Mouse (Mus musculus) kidney, postnatal 10 days (tissue): ENCODE results near the gene Hdac9.

Experiments used
- DNase-seq: peaks from one replicate; pipeline ENCODE4 v3.0.0; 2021; ENCODE audit warnings: mixed read lengths

Gene Hdac9

DNA sequence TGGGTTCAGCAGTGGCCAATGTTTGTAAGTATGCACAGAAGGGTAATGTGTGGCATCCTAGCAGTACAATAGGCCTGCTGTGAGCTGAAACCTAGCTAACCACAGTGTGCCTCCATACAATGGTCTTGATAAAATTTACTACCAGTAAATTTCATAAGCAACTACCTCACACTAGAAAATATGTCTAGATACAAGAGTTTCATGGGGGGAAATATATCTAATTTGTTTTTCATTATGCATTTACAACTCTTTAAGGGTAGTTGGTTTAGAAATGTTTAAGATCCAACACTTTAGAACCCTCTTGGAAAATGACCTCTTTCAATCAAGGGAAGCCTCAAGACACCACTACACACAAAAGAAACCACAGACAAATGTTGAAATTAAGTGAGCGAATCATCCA is 589.8 kb downstream of the Hdac9 start:
- DNase-seq, result no peak

DNA sequence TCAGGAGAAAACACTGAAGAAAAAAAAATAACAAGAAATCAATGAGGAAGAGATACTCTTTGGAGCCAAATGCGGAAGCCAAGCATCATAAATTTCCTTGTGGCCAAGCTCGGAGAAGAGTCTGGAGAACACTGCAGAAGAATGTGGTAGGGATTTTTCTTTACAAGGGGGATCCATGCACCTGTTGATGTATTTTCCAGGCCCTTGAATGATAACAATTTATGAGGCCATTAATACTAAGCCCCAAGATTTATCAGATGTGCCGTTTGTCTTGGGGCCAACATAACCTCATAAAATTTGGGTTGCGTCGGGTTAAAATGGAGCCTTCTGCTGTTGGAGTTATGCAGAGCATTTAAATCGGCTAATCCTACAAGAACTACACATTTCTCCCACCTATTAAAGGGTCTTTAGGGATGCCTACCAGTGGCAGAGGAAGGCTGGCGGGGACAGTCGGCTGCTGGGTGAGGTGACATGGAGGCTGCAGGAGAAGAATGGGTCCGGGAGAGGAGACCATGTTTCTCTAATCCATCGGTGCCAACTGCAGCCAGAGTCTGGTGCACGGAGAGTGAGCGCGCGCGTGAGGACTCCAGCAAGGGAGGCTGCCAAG is 604.7 kb downstream of the Hdac9 start:
- no peak for DNase-seq

DNA sequence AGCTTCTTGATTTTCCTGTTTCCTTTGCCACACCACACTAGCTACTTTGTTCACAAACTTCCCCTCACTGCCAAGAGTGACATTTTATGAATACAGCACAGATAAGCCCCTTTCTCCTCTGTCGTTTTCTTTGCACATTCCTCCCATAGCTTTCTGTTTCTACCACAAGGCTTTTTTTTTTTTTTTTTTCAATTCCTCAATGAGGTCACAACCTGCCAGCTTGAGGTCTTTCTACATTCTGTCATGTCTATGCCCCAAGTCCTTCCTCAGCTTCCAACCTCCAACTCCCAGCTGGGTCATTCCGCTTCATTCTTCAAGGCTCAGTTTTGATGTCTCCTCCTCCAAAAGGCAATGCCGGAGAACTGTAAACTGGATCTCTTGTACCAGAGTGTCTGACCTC is 611.4 kb downstream of the Hdac9 start:
- no peak for DNase-seq

DNA sequence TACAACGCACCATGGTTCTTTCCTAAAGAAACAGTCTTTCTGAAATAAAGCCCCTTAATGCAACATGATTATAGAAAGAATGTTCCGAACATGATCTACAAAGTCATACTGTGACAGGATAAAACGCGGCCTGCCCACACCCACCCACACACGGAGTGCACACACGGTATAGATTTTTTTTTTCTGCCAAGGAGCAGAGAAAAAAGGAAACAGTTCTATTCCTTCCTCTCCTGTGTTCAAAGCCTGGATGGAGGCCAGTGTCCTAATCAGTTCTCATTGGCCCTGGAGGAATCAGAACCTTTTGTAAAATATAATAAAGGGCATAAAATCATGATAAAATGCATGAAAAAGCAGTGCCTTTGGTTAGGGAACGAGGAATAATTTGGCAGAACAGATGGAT is 624.5 kb downstream of the Hdac9 start:
- DNase-seq, result no peak

DNA sequence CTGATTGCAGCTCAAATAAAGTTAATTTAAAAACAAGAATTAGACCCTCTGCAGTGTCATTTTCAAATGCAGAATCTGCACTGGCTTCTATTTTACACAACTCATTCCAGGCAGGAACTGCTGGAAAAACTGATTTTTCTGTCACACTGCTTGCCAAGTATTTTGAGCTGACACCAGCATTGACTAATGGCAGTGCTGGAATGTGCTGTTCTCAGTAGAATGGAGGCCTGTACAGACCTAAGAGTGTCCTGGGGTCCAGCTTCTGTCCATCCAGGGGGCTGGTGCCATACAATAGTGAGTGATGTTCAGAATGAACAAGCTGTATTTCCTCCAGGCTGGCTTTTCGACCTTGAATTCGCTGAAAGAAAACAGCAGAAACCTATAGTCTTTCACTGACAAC is 629.7 kb downstream of the Hdac9 start:
- DNase-seq, result no peak

DNA sequence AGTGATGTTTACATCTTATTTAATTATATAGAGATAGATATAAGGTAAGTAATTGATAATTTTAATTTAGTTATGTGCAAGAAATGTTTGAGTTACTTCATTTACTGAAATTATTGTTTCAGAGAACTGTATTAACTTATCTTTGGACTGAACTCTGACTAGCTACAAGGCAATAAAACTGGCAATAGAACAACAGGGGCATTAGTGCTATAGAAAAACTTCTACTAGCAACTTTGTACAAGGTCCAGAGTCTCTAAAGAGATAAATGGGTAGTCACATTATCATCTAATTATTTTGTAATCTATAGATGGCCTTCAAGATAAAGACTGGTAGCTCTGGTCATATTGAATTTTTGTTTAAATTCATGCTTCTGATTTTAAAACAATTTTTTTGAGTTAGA is 632.0 kb downstream of the Hdac9 start:
- no peak for DNase-seq

DNA sequence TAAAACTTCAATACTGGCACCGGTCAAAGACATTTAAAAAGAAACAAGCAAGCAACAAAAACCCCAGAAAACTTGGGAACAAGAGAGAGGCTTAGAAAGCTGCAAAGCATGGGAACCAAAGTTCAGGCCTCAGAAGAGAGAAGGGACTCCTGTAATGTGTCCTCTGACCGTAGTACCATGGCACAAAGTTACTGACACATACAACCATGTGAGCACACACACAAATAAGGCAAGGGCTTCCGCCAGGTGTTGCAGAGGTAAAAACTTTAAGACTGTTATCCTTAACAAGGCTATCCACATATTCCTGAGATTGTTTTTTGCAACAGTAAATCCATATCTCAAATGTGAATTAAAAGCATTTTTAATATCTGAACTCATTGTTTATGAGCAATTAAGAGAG is 632.5 kb downstream of the Hdac9 start:
- DNase-seq, result no peak

DNA sequence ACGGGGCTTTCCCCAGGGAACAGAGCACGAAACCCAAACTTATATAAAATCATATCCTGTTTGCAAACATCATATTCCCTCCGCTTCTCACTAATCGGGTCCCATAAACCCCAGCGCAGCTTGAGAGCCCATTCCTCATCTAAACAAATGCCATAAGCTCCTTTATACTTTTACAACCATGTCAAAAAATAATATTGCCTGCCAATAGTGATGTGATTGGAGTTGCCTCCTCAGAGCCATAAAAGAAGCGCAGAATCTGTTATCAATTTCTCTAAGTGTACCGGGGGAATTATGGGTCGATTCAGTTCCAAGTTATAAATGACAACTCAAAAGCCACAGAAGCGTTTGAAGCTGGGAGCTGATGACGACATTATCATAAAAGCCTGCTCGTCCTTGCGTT is 638.1 kb downstream of the Hdac9 start:
- DNase-seq, result no peak

DNA sequence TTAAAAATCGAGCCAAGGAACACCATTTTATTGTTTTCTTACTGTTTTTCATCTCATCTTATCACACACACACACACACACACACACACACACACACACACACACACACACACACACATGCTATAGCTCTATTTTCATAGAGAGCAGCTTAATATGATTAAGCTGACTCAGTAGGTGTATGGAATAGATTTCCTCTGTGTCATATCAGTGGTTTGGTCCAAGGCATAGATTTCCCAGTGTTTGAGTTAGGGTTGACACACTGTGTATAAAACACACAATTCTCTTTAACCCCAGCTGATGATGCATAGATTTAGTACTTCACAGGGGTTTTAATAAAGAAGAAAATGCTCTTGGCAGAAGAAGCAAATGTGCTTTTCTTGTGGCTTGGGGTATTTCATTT is 643.1 kb downstream of the Hdac9 start:
- no peak for DNase-seq

DNA sequence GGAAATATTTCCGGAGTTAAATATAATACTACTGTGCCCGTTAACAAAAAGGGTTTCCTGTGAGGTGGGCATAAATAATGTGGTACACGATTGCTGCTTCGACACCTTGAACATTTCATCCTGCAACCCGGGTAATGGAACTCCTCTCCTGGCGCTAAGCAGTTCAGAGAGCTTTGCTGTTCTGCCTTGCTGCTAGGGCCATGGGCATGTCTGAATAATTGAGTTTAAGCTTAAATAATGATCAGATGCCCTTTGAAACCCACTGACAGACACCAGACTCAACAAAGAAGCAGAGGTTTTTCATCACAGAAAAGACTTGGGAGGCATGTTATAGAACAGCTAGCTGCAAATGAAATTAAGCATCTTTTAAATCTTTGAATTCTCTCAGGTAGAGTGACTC is 646.8 kb downstream of the Hdac9 start:
- DNase-seq, result no peak

DNA sequence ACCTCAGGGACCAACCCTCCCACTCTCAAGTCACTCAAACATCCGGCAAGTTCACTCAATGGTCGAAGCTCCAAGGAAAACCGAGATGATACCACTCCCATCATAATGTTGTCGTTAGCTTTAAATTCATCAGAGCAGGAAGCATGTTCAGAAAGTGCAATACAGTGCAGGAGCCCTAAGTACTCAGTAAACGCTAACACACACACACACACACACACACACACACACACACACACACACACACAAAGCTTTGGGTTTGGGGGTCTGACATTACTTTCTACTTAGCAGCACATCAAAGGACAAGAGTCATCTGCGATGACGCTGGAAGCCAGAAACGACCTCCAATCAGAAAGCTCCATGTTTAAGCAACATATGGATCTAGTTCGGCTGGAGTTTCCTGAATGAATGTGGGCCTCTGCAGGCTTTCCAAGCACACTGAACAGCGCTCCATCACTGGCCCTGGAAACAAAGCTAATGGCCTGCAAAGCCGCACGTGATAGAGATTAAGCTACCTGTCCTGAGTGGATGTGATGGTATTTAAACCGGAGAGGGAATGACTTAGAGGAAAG is 647.3 kb downstream of the Hdac9 start:
- DNase-seq, result no peak

DNA sequence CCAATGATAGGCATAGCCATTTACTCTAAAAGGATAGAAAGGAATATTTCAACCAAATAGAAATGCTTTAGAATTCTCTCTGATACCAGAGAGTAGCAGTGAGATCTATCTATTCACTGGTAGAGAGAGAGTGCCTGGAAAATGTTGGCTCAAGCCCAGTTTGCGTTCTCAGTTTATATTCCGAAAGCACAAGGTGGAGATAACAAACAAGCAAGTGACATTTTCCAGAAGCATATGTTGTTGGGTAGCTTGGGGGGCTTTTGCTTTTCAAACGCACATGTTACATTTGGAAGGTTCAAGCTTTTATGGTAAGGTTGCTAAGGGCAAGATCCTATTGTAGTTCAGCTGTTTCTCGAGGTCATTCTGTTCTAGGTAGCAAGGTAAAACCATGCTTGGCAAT is 657.2 kb downstream of the Hdac9 start:
- DNase-seq, result no peak

DNA sequence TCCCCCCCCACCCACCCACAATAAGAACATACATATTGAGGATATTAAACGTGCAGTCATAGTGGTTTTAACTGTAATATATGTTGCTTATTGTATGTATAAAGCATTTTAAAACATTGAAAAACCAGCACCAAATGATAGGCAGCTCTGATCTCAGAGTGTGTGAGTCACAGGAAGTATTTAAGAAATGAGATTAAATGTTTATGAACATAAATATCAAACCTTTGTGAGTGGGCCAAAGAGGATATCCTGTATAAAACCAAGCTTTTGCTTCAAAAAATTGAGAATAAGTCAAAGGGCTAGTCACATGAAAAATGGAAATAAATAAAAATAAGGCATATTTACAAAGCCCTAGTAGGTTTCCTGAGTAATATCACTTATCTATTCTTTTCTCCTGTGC is 667.7 kb downstream of the Hdac9 start:
- no peak for DNase-seq

DNA sequence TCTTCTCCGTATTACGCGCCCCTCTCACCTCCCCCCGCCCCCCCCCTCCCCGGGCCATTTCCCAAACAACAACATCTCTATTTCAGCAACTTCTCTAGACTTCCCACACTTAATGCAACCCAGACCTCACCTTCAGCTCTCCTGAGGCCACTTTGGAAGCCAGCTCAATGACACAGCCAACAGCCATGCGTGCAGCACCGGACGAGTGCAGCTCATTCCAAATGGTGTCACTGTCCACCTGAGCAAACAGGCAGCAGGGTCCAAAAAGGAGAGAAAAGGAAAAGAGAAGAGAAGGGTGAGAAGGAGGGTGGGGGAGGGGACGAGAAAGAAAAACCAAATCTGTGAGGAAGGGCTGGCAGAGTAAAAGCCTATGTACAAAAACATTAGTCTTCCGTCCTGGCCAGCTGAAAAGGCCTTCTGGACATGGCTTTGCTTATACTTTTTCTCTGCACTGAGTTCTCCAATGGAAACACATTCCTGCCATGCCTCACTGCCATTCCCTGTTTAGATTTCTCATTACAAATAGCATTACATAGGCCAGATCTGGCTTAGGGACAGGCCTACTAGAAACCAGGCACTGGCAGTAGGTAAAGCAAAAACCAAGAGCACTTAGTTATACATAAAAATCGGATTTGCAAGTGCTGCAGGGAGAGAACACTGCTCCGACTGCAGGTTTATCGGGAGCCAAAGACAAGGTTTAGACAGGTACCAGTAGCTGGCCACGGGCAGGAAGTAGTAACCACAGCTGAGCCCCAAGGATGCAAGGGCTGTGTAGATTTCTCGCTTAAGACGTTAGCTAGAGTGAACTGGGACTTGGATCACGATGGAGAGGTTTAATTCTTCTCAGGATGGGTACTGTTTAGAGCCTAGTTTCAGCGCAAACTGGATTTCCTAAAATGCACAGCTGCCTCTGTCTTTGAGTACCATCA is 668.4 kb downstream of the Hdac9 start:
- no peak for DNase-seq

DNA sequence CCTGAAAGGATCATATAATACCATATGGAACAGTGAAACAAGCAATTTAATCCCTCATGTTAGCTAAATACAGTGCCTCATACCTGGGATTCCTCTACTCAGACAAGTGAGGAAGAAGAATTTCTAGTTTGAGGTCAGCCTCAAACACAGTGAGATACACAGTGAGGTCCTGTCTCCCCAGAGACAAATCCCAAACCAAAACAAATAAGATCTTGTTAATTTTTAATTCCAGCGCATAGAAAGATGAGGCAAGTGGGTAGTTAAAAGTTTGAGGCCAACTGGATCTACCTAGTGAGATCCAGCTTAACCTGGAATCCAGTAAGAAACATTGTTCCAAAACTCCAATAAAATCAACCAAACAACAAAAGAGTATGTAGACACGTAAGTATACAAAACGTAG is 678.1 kb downstream of the Hdac9 start:
- no peak for DNase-seq

DNA sequence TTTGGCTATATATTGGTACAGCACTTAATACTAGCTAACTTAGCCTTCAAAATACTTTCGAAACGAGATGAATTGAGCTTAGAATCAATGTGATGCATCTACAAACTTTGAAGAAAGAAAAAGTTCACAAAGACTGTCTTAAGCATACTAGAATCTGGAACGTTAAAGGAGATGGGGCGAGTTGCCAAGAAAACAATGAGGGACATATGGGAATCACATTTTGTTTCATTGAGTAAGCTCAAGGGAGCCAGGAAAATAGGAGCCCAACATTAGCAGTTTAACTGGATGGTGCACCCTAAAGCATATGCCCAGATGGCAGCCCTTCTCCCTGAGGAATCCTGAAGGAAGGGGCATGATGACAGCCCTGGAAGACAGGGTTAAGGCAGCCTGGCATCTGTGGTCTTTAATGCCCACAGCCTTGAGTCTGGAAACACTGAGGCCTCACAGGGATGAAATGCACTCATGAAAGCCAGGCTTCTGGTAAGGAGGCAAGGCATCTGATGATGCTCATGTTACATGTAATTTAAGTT is 685.2 kb downstream of the Hdac9 start:
- DNase-seq, result no peak

DNA sequence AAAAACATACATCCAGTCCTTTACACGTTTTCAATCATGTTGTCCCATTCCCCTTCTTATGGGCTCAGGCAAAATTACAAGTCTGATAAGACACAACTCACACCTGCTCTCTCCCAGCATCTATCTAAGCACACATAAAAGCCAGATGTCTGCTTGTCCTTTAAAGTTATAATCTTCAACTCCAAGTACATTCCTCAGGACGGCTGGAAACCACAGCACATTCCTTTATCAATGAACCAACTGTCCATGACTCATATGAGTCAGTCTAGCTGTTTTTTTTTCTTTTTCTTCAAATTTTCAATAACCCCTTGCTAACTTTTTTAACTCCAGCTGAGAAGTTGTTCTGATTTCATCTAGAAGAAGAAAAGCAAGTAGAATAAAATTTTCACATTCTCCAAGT is 692.4 kb downstream of the Hdac9 start:
- DNase-seq, result no peak

DNA sequence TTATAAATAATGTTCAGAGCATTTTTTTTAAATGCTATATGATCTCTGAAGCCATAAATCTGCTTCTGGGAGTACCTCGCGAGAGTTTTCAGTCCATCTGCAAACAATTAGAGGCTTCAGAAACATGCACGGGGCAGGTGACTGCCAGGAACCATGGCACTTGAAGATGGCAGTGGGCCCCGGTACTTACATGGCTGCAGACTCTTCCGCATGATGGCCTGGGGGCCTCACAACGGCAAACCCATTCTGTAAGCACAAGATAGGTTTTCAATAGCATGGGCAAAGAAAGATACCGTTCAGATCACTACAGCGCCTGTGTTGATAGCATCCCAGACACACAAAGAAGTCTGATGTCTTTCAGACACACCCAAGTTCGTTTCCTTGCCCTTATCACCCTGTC is 695.9 kb downstream of the Hdac9 start:
- no peak for DNase-seq

DNA sequence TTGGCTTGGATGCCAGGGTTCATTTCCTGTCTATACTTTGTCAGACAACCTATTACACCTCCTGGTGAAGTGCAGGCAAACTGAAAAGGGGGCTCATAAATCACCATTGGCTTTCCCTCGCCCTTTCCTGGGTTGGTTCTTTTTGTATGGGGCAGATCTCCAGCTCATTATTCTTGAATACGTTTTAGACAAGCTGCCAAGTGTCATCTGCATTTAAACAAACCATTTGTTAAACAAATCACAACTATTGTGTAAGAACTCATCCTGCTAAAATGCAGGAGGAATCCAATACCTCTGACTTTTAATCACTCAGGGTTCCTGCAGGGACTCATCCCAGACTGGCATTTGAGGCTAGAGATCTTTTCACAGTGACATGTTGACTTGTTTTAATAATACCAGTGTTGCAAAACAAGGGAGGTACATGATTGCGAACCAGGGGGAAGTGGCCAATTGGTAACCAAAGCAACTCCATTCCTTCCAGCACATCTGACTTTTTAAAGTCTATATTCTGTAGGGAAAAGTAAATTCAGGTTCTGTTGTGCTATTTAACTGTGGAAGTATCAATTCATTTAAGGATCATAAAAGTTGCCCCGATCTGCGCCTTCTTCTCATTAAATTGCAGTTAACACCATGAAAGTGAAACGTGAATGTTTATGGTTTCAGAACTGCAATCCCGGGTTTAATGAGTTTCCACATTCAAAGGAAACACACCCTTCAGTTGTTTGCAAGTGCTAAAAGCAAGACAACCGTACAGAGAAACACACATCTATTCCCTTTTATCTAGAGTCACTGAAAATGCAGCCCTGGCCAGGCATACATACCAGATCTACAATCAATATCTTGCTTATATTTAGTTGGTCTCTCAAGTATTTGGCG is 696.6 kb downstream of the Hdac9 start:
- no peak for DNase-seq

DNA sequence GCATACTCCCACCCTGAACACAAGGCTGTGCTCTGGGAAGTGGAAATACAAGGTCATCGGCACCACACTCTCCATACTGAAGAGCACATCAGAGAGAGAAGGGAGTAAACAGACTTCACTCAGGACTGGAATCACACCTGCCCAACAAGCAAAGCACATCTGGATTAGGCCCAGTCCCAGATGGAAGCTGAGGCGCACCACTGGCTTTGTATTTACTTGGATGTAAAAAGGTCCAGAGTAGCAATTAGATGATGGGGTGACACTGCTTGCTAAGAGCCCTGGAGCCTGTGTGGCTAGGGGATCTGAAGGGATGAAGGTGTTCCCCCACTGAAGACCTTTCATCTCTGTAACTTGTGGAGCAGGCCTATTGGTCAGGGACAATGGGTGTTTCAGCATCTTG is 698.3 kb downstream of the Hdac9 start:
- no peak for DNase-seq

DNA sequence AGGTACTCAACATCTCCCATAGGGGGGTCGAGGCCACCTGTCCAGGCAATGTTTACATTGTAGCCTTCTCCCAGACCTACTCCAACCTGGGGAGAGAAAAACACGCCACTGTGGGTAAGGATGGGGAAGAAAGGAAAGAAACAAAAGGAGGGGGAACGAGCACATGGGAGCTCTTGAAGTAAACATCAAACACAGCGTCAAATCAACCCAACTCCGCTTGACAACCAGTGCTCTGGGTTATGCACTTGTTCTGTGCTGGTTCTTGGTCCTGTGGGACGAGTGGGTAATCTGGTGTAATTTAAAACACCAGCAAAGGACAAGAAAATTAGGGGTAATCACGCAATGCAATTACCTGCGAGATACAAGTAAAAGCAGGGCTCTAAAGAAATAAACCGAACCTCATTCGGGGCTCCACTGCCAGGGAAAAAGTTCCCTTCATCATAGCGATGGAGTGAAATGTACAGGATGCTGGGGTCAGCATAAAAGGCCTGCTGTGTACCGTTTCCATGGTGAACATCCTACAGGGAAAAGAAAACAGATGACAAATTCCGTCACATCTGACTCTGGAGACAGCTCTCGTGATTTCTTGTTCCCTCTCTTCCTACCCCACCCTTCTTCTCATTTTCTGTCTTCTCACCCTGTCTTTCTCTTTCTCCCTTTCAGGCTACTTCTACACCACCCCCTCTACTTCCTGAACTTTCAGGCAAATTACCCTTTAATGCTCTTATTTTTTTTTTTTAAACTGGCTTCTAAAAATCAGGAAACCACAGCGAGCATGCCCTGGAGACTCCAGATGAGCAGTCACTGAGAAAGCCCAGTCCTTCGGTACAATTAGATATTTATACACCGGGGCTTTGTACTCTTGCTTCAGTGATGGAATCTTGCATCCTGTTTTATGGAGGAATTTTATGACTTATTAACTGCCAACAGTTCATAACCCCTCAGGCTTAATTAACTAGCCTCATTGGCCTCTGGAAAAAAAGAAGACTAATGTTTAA is 701.6 kb downstream of the Hdac9 start:
- DNase-seq, result no peak

DNA sequence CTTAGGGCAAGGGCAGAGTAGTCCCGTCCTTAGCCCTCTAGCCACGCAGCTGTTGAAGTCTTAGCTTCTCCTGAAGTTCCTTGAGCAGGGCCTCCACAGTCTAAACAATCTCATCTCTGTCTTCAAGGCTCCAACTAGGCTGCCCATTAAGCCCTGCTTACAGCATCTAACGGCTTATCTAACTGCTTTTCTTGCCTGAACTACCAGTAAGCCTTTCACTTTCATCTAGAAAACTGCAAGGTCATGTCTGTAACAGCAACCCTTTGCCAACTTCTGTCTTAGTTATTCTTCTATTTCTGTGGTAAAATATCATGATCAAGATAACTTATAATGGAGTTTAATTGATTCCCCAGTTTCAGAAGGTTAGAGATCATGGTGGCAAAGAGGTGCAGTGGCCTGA is 704.7 kb downstream of the Hdac9 start:
- no peak for DNase-seq
